Mouse (Mus musculus) cerebellum, adult 2 months (tissue): ENCODE data around the gene Zfp105.

ENCODE experiments used
- CTCF ChIP-seq: fragments of 200-500 bp; IDR thresholded peaks from 2 replicates; pipeline ENCODE4 v1.5.1; 2011; ENCODE audit warnings: low read depth, mild to moderate bottlenecking, control low read depth, low read length, moderate library complexity, borderline replicate concordance; ENCODE audit not compliant: insufficient read depth
- POLR2A ChIP-seq: fragments of 200-500 bp; IDR thresholded peaks from 2 replicates; pipeline ENCODE4 v1.6.1; 2011; ENCODE audit warnings: low read length, control low read depth, borderline replicate concordance; ENCODE audit not compliant: insufficient read depth

- TF ChIP-seq POLR2A (peak; percentile 59; the same call in 1 of the 2 replicates), CTCF (no peak)
These were observed 19.9 kb upstream of the Zfp105 start for GRCm38 (mm10) chr9:122902717-122903535.
